Mouse (Mus musculus) spleen, postnatal 36 days (tissue): Measurements from ENCODE around the gene Rack1.
"Not testable (repeated sequence)": the region's sequence is repeated elsewhere in the genome, so short reads cannot be mapped to it uniquely, and the experiment has no call there.

Experiments
- DNase-seq, 2 experiments: peaks; one replicate each; pipeline ENCODE4 v3.0.0; 2022; ENCODE audit warnings: low spot score in 2 of 2, mixed read lengths in 1 of 2

Rack1 gene

DNA sequence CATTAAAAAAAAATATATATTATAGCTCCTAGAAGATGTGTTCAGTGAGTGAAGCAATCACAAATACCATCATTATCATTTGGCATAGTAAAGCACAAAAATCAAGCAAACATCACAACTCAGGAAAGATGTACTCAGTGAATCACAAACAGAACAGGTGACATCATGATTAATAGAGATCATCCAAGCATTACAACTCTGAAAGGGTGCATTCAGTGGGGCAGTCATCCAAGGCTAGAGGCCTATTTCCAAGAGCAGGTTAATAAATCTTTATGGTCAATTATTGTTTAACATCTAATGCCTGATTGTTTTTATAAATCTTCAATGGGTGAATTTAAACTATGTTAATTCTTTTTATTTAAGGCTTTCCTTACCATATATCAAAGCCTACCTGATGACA, 40.7 kb downstream of the Rack1 start:
- DNase-seq: no peak

DNA sequence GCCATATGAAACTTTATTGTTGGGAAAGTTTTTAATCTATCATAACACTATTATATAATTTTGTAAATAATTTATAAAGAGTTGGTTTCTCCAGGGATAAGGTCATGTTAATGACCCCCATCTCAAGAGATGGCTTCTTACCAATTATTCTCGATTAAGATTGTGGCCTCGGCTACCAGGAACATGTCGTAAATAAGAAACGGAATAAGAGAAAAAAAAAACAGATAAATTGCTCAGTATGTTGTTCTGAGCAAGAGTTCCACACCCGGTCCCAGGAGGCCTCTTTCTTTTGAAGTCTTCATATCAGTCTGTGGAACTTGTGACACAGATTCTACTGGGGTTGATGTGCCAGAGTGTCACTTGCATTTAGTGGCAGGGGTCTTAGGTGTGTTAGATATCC, 41.1 kb downstream of the Rack1 start:
- no peak for DNase-seq

DNA sequence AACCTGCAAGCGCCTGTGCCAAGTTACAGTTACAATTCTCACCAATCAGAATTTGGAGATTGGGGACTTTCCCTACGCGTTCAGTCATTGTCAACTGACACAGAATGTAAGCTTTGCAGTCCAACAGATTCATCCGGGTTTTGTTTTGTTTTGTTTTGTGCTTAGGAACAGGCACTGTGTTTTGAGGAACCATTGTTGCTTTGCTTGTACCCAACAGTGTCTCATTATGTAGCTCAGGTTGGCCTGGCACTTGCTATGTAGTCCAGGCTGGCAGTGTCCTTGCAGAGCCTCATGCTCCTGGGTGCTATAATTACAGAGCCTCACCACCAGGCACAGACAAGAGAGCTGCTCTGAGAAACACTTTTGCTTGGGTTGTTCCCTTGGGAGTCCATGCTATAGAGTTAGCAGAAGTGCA, 42.3 kb downstream of the Rack1 start:
- peak; percentile 54 to 61 for DNase-seq

DNA sequence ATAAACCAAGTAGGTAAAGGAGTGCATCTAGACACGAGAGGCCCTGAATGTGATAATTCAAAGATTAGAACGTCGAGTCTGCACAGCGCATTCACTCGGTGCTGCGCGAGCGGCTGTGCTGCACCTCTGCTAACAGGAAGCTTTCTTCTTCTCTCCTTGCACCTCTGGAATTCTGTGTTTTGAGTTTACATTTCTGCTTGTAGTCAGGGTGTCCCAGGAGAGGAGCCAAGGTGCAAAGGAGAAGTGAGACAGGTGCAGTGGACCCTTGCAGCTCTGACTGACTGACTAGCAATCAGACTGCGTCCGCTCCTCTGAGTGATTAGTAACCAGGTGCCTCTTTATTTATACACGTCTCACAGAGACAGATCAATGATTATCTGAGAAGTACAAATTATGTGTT, 43.1 kb downstream of the Rack1 start:
- peak; percentile 74 to 75 for DNase-seq

DNA sequence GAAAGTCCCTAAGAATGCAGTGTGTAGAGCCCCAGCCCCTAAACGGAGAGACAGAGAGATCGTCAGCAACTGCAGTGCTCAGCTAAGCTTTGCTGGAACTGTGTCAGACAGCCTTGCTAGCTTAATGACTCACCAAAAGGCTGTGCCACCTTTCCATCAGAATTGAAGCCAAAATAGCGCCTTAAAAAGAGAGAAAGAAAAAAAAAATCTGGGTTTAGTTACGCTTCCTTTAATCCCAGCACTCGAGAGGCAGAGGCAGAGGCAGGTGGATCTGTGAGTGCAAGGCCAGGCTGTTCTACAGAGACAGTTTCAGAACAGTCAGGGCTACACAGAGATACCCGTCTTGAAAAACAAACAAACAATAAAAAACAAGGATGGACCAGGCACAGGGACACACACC, 44.2 kb downstream of the Rack1 start:
- DNase-seq: no peak

DNA sequence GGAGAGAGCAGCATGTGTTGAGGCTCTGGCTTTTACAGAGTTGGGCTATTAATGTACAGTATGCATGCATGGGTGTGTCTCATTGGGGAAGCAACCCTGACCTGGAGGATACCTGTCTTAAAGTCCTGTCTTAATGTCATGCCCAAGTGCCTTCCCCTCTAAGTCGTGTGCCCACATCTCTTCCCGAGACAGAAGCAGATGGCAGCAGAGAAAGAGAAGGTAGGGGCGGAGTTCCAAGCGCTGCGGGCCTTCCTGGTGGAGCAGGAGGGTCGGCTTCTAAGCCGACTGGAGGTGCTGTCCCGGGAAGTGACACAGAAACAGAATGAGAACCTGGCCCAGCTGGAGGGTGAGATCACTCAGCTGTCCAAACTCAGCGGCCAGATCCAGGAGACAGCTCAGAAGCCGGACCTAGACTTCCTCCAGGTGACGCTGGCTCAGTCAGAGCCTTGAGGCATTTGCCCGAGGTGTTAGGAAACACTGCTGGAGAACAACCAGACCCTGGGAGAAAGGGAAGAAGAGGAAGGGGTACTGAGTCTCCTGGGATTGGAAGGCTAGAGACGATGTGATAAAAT, 45.2 kb downstream of the Rack1 start:
- no peak for DNase-seq

DNA sequence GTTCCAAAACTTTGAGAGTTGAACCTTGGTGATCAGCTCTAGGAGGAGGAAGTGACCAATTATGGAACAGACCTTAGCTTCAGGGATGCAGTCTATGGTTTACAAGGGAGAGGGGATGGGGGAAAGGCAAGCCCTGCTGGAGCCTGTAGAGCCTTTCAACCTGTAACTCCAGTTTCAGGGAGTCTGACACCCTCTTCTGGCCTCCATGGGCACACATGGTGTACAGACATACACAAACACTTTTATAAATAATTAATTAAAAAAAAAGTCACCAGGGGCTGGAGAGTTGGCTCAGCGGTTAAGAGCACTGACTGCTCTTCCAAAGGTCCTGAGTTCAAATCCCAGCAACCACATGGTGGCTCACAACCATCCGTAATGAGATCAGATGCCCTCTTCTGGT, 46.2 kb downstream of the Rack1 start:
- DNase-seq: not testable (repeated sequence)

DNA sequence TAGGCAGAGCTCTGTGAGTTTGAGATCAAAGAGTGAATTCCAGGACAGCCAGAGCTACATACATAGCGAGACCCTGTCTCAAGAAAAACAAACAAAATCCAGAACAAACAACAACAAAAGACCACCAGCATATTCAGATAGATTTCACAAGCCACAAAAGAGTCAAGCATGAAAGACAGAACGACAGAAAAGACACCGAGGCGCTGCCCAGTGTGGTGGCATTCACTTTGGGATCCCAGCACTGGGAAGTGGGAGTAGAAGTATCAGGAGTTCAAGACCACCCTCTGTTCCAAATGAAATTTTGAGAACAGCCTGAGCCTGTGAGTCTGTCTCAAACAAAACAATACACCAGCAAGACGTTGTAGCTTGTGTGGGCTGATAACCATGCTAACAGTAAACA, 46.7 kb downstream of the Rack1 start:
- DNase-seq: no peak

DNA sequence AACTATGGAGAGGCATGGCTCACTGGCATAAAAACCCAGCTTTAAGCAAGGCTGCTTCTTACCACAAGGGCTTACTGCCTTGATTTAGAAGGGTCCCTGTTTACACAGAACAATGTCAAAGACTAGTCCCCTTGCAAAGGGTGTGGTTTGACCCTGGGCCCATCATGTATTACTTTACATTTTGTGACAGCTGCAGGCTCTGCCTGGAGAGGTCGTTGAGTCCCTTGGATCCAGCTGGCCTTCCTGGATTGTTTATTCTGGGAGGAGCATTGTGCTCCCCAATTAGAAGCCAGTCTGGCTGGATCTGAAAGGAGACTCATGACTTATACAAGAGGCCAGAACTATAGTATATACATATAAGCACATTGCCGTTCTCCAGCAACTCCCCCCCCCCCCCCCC, 50.1 kb downstream of the Rack1 start:
- DNase-seq: no peak

DNA sequence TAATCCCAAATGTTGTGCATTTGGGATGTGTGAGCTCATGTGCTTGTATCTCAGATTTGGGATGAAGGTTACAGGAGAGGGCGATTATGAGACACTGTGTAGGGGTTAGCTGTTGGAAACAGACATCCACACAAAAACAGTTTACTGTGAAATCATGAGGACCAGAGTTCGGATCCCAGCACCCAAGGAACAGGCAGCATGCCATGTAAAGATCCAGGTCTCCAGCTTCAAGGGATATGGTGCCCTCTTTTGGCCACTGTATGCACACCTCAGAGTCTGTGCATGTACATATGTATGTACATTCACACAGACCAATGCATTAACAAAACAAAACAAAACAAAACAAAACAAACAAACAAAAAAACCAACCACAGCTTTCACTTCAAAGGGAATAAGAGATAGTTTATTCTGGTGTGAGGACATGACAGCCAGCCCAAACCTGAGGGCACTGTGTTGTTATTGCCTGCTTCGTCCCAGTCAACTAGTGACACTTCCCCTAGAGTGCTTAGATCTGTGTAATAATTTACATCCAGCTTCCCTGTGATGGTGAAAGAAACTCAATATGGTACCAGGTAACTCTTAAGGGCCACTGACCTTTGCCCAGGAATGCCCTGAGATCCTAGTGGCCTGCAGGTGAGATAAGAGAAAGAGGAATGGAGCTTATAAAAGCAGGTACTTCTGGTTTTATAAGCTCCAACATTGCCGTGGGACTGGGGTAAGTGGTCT, 51.3 kb downstream of the Rack1 start:
- DNase-seq: no peak

DNA sequence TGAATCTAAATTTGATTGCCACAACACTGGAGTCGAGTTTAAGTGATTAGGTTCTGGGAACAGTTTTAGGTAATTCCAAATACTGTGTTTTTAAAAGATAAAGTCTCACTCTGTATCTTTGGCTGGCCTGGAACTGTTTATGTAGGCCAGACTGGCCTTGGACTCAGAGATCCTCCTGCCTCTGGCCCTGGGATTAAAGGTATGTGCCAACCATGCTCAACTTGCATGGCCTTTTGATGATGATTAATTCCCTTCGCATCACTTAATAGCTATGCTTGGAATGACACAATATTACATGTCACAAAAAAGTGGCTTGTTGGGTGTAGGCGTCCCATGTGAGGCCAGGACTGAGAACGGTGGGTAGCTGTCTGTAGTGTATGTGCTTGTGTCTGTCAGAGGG, 52.1 kb downstream of the Rack1 start:
- DNase-seq: no peak

DNA sequence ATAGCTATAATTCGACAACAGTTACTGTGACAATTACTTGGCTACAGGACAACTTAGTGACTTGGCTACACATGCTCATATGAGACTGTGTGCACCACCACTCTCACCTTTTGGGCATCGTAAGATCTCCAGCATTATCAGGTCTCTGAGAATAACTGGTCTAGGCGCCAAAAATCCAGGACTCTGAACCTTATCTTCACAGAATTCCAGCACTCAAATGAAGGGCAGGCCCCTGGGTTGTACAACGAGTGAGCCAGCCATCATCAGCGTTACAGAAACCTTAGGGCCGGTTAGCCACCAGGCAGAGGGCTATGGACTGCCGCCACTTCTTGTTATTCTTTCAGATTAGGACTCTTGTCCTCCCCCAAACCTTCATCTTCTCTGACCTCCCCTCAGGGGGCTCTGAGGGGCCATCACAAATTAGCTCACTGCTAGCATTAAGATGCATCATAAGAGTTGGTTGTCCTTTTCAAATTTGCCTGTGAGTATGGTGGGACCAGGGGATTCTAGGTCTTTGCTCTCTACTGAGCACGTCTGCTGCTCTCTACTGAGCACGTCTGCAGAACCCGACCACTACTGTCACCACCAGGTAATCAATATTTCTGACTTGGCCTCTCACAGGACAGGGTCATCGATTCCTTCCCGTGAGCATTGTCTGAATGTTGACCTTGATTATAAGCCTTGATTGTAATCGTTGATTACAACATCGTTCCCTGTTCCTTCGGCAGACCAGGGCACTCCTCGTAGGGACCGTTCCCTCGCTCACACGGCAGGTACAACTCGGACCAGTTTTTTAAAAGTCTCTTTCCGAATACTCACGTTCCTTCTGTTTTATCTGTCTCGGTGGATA, 52.7 kb downstream of the Rack1 start:
- DNase-seq: no peak

DNA sequence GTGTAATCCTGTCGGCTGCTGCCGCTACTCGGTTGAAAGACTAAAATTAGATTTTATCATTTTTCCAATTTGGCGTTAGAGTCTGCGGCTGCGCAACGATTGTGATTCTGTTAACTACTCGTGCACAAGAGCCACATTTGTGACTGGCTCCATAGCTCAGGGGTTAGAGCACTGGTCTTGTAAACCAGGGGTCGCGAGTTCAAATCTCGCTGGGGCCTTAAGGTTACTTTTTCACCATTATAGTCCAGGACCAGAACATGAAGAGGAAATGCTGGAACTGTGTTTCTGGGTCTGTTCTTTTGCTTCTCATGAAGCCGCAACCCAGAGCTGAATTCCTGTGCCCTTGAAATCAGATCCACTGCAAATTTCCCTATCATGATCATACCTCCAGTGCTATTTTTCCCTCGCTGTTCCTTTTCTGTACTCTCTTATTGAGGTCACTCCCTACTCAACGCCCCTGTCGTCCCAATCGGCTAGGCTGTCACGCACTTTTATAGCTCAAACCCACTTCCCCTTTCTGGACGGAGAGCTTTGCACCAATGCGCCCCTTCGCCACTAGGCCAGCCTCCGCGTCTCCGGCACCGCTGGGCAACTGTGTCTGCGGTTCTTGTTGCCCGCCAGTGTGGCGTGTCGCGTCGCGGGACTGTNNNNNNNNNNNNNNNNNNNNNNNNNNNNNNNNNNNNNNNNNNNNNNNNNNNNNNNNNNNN, 53.5 kb downstream of the Rack1 start:
- DNase-seq: peak; percentile 79 to 85
